Mouse (Mus musculus) olfactory bulb, adult 2 months (tissue): Measurements from ENCODE around the gene Hist3h2ba. TPM values are rescaled to one million over a fixed set of nuclear protein-coding genes. Genes with fewer than 3 reads are reported as not detected.
A peak's percentile ranks its signal among the peaks of the same experiment; 100 is the strongest.

Experiments
- H3K27ac ChIP-seq: fragments of 200-500 bp; 2 replicates; pipeline ENCODE4 v1.5.1; 2012; ENCODE audit warnings: low read depth, low read length; ENCODE audit not compliant: insufficient read depth
- H3K4me1 ChIP-seq: fragments of 200-500 bp; 2 replicates; pipeline ENCODE4 v1.6.1; 2012; ENCODE audit warnings: low read length; ENCODE audit not compliant: control insufficient read depth, insufficient read depth
- H3K4me3 ChIP-seq: fragments of 200-500 bp; 2 replicates; pipeline ENCODE4 v1.5.1; 2012; ENCODE audit warnings: mild to moderate bottlenecking, low read depth, low read length, moderate library complexity; ENCODE audit not compliant: insufficient read depth
- CTCF ChIP-seq: fragments of 200-500 bp; IDR thresholded peaks from 2 replicates; pipeline ENCODE4 v1.5.1; 2012; ENCODE audit warnings: low read depth, mild to moderate bottlenecking, low read length, moderate library complexity; ENCODE audit not compliant: insufficient read depth
- POLR2A ChIP-seq: fragments of 200-500 bp; IDR thresholded peaks from 2 replicates; pipeline ENCODE4 v1.6.1; 2012; ENCODE audit warnings: mild to moderate bottlenecking, low read depth, low read length, moderate library complexity; ENCODE audit not compliant: insufficient read depth
- WGBS: fragments of 180-500 bp; shearing (Covaris S2); methylation state at CpG from one replicate; pipeline ENCODE4 v1.1.7; 2018; 5-methylcytosine and 5-hydroxymethylcytosine counted together
- polyA plus RNA-seq: library from polyadenylated mRNA; stranded (reverse); fragments of >200 nt; gene quantifications from 2 replicates; pipeline ENCODE4 v1.2.4, GENCODE M21; 2012; ENCODE audit warnings: low replicate concordance; ENCODE audit not compliant: missing spikeins, insufficient read depth, insufficient read length

Hist3h2ba gene
- polyA plus RNA-seq, 1 experiment = not detected

DNA sequence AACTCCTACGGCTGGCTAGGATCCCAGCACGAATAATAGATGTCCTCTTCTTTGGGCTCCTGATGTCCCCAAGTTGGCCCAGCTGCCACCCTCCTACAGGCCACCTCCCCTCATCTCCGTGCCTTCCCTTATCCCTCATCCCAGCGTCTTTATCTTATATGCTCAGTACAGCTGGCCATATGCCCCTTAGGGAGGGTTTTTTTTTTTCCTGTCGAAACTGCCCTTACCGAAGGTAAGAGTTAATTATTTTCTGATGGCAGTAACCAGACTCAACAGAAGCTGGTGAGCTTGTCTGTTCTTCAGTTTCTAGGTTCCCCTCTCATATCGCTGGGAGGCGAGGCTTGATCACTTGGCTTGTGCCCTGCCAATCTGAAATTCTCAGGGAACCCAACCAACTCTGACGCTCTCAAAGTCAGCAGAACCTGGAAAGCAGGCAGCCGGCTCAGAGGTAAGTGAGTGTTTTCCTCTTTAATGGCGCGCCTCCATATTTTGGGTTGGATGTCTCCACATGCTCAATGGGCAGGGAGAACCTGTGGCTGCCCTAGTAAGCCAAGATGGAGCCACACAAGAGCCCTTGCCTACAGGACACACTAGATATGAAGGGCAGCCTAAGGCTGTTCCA is 30.9 kb upstream of the Hist3h2ba start, which contains the start of gene Btnl10:
TSS of gene Btnl10 (plus strand) at position 164 of the 622 bp plus-strand sequence.
- WGBS = 86% methylated on average over 12 of the region's 12 CpGs
- Histone ChIP-seq H3K4me1 (peaks cover 12% of the 10 kb centered on the region), H3K27ac (no peak within 1 kb of the TSS), H3K4me3 (no peak within 1 kb of the TSS)
- no peak for TF ChIP-seq POLR2A
- TF ChIP-seq CTCF = no peak

DNA sequence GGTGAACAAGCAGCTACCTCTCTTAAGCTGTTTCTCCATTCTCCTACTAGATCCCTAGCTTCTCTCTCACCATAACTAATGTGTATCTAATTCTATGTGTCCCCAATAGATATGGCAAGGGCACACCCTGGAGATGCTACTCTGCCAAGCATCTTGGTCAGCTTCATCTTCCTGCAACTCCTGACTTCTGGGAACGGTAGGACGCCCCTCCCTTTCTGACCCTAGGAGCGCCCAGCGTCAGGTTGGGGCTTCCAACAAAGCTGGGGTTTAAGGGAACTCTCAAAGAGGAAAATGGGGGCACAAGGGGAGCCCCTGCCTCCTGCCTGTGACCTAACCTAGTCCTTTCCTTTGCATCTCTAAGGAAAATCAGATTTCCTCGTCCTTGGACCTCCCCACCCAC is 30.0 kb upstream of the Hist3h2ba start:
- WGBS = 70% methylated on average over 5 of the region's 5 CpGs
- Histone ChIP-seq H3K4me1 (peaks cover 12% of the 10 kb centered on the region), H3K4me3 (no peak overlapping the region), H3K27ac (no peak overlapping the region)
- TF ChIP-seq CTCF = no peak
- no peak for TF ChIP-seq POLR2A

DNA sequence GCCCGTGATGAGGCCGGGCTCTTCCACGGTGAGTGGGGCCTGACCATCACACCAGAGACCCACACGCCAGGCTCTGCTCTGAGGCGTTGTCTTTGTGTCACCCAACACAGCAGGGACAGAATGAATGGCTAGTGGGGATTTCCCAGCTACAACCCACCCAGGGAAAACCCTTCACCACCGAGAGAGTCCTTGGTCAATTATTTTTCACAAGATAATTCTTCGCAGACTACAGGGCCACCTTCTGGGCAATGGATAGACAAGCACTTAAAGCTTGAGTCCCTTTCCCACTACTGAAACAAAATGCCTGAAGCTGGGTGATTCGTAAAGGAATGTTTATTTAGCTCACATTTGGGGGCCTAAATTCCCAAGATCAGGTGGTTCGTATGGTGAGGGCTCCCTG is 26.3 kb upstream of the Hist3h2ba start:
- H3K4me1 ChIP-seq = no peaks in the 10 kb centered on the region
- H3K4me3 ChIP-seq = no peak overlapping the region
- TF ChIP-seq CTCF = no peak
- TF ChIP-seq POLR2A = no peak
- 86% methylated on average over 9 of the region's 9 CpGs for WGBS
- no peak overlapping the region for H3K27ac ChIP-seq

DNA sequence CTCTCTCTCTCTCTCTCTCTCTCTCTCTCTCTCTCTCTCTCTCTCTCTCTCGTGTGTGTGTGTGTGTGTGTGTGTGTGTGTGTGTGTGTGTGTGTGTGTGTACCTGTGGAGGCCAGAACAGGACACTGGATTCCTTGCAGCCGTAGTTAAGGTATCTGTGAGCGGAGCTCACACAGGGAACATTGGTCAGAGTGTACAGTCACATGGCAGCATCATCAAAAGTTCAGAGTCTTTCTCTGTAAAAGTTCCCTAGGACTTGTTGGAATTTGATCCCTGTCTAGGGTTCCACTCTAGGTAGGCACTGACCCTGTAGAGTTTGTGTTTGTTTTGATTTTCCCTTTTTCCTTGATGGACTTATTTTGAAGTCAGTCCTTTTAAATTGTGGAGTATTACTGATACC is 22.1 kb upstream of the Hist3h2ba start:
- no peak overlapping the region for H3K27ac ChIP-seq
- TF ChIP-seq POLR2A = no peak
- no peak for TF ChIP-seq CTCF
- 82% methylated on average over 2 of the region's 3 CpGs for WGBS
- peaks cover 3% of the 10 kb centered on the region for H3K4me1 ChIP-seq
- H3K4me3 ChIP-seq = no peak overlapping the region

DNA sequence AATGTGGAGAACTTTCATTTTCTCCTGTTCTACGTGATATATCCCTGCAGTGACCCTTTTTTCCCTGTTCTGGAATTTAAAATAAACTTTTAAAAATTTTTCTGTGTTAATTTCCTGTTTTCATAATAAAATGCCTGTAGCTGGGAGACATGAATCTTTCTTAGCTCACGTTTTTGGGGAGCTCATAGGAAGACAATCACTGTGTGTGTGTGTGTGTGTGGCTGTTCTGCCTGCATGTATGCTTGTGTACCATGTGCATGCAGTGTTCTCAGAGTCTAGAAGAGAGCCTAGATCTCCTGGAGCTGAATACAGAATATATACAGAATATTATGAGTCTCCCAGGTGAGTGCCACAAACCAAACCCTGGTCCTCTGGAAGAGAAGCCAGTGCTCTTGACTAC is 21.7 kb upstream of the Hist3h2ba start:
- TF ChIP-seq POLR2A (no peak), CTCF (no peak)
- Histone ChIP-seq H3K27ac (no peak overlapping the region), H3K4me3 (no peak overlapping the region), H3K4me1 (peaks cover 3% of the 10 kb centered on the region)
- 89% methylated on average over 2 of the region's 2 CpGs for WGBS

DNA sequence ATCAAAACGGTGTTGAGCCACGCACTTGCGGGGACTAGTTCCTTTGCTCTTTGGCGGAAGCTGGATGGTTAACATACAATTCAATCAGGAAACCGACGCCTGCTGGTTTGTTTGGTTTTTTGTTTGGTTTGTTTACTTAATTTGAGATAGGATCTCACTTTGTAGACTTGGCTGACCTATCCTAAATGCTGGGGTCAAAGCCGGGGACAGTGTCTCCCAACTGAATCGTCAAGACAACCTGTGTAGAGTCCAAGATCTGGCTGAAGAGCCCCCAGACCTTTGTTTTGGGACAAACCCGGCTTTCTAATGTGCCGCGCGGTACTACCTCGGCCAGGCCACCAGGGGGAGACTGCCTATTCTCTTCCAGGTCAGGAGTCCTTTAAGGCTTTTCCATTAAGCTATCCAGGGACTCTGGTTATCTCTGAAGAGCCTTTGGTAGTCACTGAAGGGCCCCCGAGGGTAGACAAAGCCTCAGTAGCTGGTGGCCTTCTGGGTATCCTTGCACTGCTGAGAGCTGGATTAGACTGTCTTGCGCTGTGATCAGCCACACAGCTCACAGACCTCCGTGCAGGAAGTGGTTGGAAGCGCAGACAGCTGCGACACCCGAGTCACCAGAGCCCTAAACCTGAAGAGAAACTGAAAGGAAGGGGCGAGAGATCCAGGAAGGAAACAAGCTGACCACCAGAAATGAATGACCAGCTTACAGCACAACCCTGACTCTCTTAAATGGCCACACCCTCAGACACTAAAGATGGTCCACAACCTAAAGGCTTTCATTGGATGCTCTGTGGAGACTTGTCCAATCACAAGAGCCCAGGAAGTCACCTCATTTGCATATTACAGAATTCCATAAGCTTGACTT is 20.7 kb upstream of the Hist3h2ba start:
- Histone ChIP-seq H3K4me1 (peaks cover 3% of the 10 kb centered on the region), H3K27ac (no peak overlapping the region), H3K4me3 (peak overlapping the region; percentile 18; the same call in 1 of the 2 replicates)
- no peak for TF ChIP-seq POLR2A
- TF ChIP-seq CTCF = peak; percentile 87
- WGBS = 24% methylated on average over 20 of the region's 20 CpGs

DNA sequence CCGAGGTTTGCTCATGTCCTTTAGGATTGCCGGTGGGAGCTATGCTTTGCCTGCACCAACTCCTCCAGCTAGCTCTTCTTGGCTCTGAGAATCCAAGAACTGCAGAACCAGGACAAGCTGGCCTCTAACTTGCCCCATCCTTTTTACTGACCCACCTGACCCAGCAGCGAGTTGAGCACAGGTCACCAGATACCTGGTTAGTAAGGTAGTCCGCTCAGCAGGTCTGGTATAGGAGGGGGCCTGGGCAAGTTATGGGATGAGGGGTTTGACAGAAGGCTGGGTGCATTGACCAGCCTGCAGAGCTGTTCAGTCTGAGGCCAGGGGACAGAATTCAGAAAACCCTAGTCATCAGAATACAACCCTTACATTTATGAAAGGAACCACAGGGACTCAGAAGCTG is 19.7 kb upstream of the Hist3h2ba start:
- Histone ChIP-seq H3K27ac (no peak overlapping the region), H3K4me1 (peaks cover 3% of the 10 kb centered on the region), H3K4me3 (no peak overlapping the region)
- WGBS = 77% methylated on average over 4 of the region's 4 CpGs
- TF ChIP-seq CTCF (no peak), POLR2A (no peak)

DNA sequence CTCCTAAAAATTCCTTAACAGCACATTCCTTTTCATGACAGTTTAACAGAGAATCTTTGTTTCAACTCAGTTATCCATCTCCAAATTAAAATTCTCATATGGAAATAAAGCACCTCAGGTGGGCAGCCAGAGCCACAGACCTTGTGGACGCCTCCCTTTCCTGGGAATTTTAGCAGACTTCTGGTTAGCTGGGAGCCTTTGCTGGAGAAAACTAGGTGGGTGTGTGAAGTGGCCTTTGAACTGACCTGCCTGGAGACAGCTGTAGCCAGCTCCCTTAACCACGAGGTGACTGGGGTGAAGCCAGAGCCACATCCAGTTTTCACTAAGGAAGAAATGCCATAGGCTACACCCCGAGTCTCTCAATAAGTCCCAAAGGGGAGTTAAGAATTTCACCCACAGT is 19.1 kb upstream of the Hist3h2ba start:
- Histone ChIP-seq H3K4me3 (no peak overlapping the region), H3K27ac (no peak overlapping the region), H3K4me1 (peaks cover 3% of the 10 kb centered on the region)
- 64% methylated on average over 3 of the region's 3 CpGs for WGBS
- TF ChIP-seq POLR2A = no peak
- no peak for TF ChIP-seq CTCF

DNA sequence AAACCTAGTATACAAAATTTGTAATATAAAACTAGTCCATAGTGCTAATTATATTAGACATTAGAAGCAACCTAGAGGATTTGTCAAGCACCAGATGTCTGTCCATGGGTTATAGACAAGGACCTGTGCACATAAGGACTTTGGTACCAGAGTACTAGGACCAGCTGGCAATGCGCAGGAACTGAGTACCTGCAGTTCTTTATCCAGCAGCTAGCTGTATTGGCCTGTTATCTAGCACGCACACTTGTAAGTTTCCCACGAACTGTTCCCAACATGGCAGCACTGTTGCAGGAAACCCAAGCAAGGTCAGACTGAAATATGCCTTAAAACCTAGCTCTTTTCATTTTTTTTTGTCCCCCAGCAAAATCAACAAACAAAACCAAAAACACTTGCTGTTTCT is 18.5 kb upstream of the Hist3h2ba start:
- no peak for TF ChIP-seq POLR2A
- TF ChIP-seq CTCF = no peak
- WGBS = 86% methylated on average over 3 of the region's 3 CpGs
- Histone ChIP-seq H3K4me3 (no peak overlapping the region), H3K4me1 (peaks cover 3% of the 10 kb centered on the region), H3K27ac (no peak overlapping the region)
